Mouse (Mus musculus): ENCODE data around the gene Mcam. TPM values are rescaled to one million over a fixed set of nuclear protein-coding genes. Genes with fewer than 3 reads are reported as not detected.

The Mcam gene
- total RNA-seq, 1 experiment from 2014 or later = 2.1 TPM

- ATAC-seq (ENCODE audit: extremely low read depth, insufficient number of reproducible peaks, low FRiP score, poor library complexity, severe bottlenecking) = no peak
Observed at GRCm38 (mm10) chr9:44178811-44179210, 44.5 kb downstream of the Mcam start.

DNA sequence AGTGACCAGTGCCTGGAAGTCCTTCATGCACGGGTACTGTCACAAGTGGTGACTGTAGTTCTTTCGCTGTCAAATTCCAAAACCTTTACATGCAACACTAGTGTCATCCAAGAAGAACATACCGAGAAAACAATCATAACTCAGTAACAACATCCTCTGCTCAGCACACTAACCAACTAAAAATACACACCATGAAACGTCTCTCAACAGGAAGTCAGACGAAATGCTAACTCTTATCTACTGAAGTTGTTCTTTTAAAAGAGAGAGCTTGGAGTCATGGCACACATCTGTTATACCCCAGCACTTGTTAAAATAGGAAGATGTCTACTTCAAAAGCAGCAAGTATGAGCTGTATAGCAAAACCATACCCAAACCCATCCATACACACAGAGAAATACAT lies 47.3 kb downstream of the Mcam start:
- no peak for ATAC-seq (ENCODE audit: extremely low read depth, insufficient number of reproducible peaks, low FRiP score, poor library complexity, severe bottlenecking)

DNA sequence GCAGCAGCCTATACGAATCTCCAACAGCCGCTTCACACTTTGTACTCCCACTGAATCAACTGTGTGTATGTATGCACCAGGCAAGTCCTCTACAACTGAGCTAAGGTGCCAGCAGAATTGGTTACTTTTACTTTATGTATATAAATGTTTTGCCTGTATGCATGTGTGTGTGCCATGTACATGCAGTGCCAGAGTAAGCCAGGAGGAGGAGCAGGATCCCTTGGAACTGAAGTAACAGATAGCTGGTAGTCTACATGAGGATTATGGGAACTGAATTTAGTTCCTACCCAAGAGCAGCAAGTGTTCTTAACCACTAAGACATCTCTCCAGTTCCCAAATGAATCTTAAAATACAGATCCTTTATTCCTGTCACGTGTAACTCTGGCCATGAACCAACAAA lies 48.0 kb downstream of the Mcam start:
- ATAC-seq (ENCODE audit: extremely low read depth, insufficient number of reproducible peaks, low FRiP score, poor library complexity, severe bottlenecking) = peak; percentile 63; the same call in 1 of the 2 replicates

- no peak for ATAC-seq (ENCODE audit: extremely low read depth, insufficient number of reproducible peaks, low FRiP score, poor library complexity, severe bottlenecking)
Observed at GRCm38 (mm10) chr9:44188223-44188622, 54.0 kb downstream of the Mcam start.

DNA sequence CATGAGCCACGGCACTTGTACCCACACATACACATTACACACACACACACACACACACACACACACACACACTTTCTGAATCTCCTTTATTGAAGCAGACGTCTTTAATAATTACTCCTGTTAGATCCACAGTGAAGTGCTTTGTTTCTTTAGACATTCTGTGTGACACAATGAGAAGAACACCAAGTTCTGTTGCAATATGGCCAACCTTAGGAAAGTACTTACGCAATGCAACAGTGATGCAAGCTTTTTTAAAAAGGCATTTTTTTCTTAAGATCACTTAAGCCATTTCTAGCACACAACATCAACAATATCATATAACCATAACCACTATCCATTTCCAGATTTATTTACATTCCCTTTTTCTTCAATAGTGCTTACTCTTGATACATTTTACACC lies 56.9 kb downstream of the Mcam start:
- no peak for ATAC-seq (ENCODE audit: extremely low read depth, insufficient number of reproducible peaks, low FRiP score, poor library complexity, severe bottlenecking)

DNA sequence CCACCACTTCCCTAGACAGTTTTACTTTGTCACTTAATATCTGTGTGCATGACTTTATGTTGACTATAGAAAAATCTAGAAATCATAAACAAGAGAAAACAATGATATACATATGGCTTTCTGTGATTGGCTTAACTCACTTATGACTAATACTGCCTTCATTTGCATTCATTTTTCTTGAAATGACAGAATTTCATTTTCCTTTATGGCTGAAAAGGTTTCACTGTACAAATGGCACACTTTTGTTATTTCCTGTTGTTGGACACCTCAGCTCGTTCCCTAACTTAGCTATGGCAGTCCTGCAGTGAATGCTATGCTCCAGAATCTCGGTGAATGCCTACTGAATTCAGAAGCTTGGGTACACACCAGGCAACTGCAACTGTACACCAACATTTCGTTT lies 58.0 kb downstream of the Mcam start:
- no peak for ATAC-seq (ENCODE audit: extremely low read depth, insufficient number of reproducible peaks, low FRiP score, poor library complexity, severe bottlenecking)

Other genes starting within 250 kb of the Mcam start
- gene Thy1, start 91.1 kb upstream of the Mcam start, total RNA-seq (2017) = 47.0 and 50.7 TPM in 2 replicates
- gene Usp2, start 67.4 kb upstream of the Mcam start, total RNA-seq (2017) = 0.49 and 0.81 TPM in 2 replicates
- not detected in 2 replicates for gene Mfrp, start 32.7 kb upstream of the Mcam start, total RNA-seq (2017)
- gene C1qtnf5, start 27.2 kb upstream of the Mcam start, total RNA-seq (2017) = not detected in 2 replicates
- not detected in 2 replicates for gene Gm49380, start 21.0 kb upstream of the Mcam start, total RNA-seq (2017)
- gene Rnf26, start 21.0 kb upstream of the Mcam start, total RNA-seq (2017) = 3.8 and 7.2 TPM in 2 replicates
- gene Cbl, start 99.6 kb downstream of the Mcam start, total RNA-seq (2017) = 89.2 and 92.0 TPM in 2 replicates
- gene Ccdc153, start 106.2 kb downstream of the Mcam start, total RNA-seq (2017) = not detected in 2 replicates
- gene Pdzd3, start 117.0 kb downstream of the Mcam start, total RNA-seq (2017) = 1.0 and 1.6 TPM in 2 replicates
- 10.3 and 12.6 TPM in 2 replicates for gene Nlrx1, start 134.1 kb downstream of the Mcam start, total RNA-seq (2017)
- gene Abcg4, start 154.1 kb downstream of the Mcam start, total RNA-seq (2017) = 1.4 TPM in 1 of 2 replicates, not detected in the other
- 32.0 and 46.7 TPM in 2 replicates for gene Hinfp, start 171.2 kb downstream of the Mcam start, total RNA-seq (2017)
- gene C2cd2l, start 185.8 kb downstream of the Mcam start, total RNA-seq (2017) = 22.0 and 30.5 TPM in 2 replicates
- gene Dpagt1, start 191.6 kb downstream of the Mcam start, total RNA-seq (2017) = 4.4 and 7.1 TPM in 2 replicates
- gene H2afx, start 200.2 kb downstream of the Mcam start, total RNA-seq (2017) = 17.6 and 20.0 TPM in 2 replicates
- 3.3 and 11.4 TPM in 2 replicates for gene Hmbs, start 209.8 kb downstream of the Mcam start, total RNA-seq (2017)
- gene Vps11, start 227.2 kb downstream of the Mcam start, total RNA-seq (2017) = 34.6 and 37.4 TPM in 2 replicates
- 39.9 and 42.2 TPM in 2 replicates for gene Hyou1, start 245.0 kb downstream of the Mcam start, total RNA-seq (2017)